ENCODE assay signal across 25 mouse cellular contexts in the genomic region with DNA sequence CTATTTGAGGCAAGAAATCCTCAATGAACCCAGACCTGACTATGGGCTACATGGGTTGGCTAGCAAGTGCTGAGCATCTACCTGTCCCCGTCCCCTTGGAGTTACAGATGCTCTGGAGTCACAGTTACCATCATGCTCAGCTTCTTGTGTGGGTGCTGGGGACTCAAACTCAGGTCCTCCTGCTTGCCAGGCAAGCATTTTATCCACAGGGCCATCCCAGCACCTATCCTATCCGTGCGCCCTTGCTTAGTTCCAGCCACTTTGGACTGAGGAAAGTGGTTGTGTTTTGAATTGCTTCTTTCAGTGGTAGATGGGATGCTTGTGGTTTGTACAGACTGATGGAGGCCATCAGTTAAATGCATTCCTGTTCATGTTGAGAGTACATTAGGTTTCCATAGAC.
"Had no signal": no experiment of that assay in that cellular context is flagged by ENCODE, and none has a peak within 500 bp of the region (broad histone marks: within the 10 kb centered on the region; RNA-seq: fewer than 3 reads in every experiment).

No protein-coding gene starts in this region.

- DNase-seq: gastrocnemius, adult 2 months; gastrocnemius, postnatal 10 days; gastrocnemius, postnatal 25 days; heart, adult 2 months; heart, postnatal 4 days; kidney, adult 18-20 months; kidney, adult 8-10 months; kidney, postnatal 10 days; kidney, postnatal 25 days; kidney, postnatal 4 days; liver; liver, embryonic 13.5 days had no signal

- H3K9ac ChIP-seq: heart, embryonic 12.5 days; hindbrain, embryonic 12.5 days; hindbrain, embryonic 14.5 days; intestine, embryonic 15.5 days; limb, embryonic 12.5 days; liver, embryonic 13.5 days had no signal

- ATAC-seq: hindbrain, embryonic 16.5 days; inflammation-experienced regulatory T-cells, adult 6 months; intestine, embryonic 15.5 days; intestine, postnatal 0 days had no signal

- H3K27me3 ChIP-seq: hindbrain, embryonic 12.5 days; intestine, embryonic 15.5 days; limb, embryonic 12.5 days; liver, embryonic 13.5 days had no signal

- H3K4me1 ChIP-seq: heart, embryonic 12.5 days; hindbrain, embryonic 12.5 days; intestine, embryonic 15.5 days; limb, embryonic 10.5 days; limb, embryonic 12.5 days; liver, embryonic 13.5 days had no signal

- H3K36me3 ChIP-seq: heart, embryonic 12.5 days; hindbrain, embryonic 10.5 days; hindbrain, embryonic 12.5 days; intestine, embryonic 15.5 days; limb, embryonic 10.5 days; limb, embryonic 12.5 days; liver, embryonic 13.5 days had no signal

- H3K27ac ChIP-seq: gastrocnemius, adult 2 months; heart, adult 2 months; hindbrain, embryonic 10.5 days; hindbrain, embryonic 12.5 days; hindbrain, embryonic 14.5 days; intestine, embryonic 15.5 days; layer of hippocampus, adult 2 months; left cerebral cortex, adult 2 months; limb, embryonic 10.5 days; limb, embryonic 12.5 days; liver, embryonic 13.5 days had no signal

- H3K4me3 ChIP-seq: gastrocnemius, adult 2 months; heart, adult 2 months; heart, embryonic 12.5 days; hindbrain, embryonic 10.5 days; hindbrain, embryonic 12.5 days; intestine, embryonic 15.5 days; layer of hippocampus, adult 2 months; left cerebral cortex, adult 2 months; limb, embryonic 10.5 days; limb, embryonic 12.5 days; liver, embryonic 13.5 days had no signal

- H3K9me3 ChIP-seq: heart, embryonic 12.5 days; hindbrain, embryonic 10.5 days; hindbrain, embryonic 12.5 days; intestine, embryonic 15.5 days; limb, embryonic 10.5 days; limb, embryonic 12.5 days; liver, embryonic 13.5 days had no signal

- H3K4me2 ChIP-seq: heart, embryonic 12.5 days; hindbrain, embryonic 12.5 days; hindbrain, embryonic 14.5 days; intestine, embryonic 15.5 days; limb, embryonic 12.5 days; liver, embryonic 11.5 days; liver, embryonic 13.5 days had no signal
